Mouse (Mus musculus) right cerebral cortex, adult 18-20 months (tissue): ENCODE data around the gene B4gat1.

ENCODE experiments used
- DNase-seq: peaks from one replicate; pipeline ENCODE4 v3.0.0; 2022; ENCODE audit warnings: mixed read lengths

Gene B4gat1

GRCm38 (mm10) chr19:5060365-5061330 is 22.0 kb downstream of the B4gat1 start:
- DNase-seq, result no peak

- DNase-seq, result no peak
Observed at GRCm38 (mm10) chr19:5062041-5062440, 23.4 kb downstream of the B4gat1 start.

GRCm38 (mm10) chr19:5062446-5062845 is 23.8 kb downstream of the B4gat1 start:
- DNase-seq, result no peak

GRCm38 (mm10) chr19:5065104-5065503 is 26.5 kb downstream of the B4gat1 start:
- no peak for DNase-seq

GRCm38 (mm10) chr19:5067040-5067799 is 28.6 kb downstream of the B4gat1 start:
- no peak for DNase-seq

DNA sequence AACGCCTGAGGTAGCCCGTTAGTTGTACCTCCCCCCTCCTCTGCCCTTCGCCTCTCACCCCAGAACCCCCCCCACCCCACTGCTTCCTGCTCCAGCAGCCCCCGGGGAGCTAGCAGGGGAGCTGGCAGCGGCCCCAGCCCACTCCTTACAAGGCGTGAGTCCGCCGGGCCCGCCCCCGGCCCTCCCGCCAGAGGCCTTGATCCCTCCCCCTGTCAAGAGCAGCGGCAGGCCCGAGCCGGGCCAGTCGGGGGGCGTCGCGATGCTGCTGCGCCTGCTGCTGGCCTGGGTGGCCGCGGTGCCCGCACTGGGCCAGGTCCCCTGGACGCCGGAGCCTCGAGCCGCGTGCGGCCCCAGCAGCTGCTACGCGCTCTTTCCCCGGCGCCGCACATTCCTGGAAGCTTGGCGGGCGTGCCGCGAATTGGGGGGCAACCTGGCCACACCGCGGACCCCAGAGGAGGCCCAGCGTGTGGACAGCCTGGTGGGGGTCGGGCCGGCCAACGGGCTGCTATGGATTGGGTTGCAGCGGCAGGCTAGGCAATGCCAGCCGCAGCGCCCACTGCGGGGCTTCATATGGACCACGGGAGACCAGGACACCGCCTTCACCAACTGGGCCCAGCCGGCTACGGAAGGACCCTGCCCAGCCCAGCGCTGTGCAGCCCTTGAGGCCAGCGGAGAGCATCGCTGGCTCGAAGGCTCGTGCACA is 29.4 kb downstream of the B4gat1 start, which contains the start of gene Cd248:
Gene Cd248 (plus strand): TSS at position 212 of the 703 bp plus-strand sequence.
- no peak for DNase-seq

DNA sequence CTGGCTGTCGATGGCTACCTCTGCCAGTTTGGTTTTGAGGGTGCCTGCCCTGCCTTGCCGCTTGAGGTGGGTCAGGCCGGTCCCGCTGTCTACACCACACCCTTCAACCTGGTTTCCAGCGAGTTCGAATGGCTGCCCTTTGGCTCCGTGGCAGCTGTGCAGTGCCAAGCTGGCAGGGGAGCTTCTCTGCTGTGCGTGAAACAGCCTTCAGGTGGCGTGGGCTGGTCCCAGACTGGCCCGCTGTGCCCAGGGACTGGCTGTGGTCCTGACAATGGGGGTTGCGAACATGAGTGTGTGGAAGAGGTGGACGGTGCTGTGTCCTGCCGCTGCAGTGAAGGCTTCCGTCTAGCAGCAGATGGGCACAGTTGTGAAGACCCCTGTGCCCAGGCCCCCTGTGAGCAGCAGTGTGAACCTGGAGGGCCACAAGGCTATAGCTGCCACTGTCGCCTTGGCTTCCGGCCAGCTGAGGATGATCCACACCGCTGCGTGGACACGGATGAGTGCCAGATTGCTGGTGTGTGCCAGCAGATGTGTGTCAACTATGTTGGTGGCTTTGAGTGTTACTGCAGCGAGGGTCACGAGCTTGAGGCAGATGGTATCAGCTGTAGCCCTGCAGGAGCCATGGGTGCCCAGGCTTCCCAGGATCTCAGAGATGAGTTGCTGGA is 30.1 kb downstream of the B4gat1 start:
- no peak for DNase-seq

DNA sequence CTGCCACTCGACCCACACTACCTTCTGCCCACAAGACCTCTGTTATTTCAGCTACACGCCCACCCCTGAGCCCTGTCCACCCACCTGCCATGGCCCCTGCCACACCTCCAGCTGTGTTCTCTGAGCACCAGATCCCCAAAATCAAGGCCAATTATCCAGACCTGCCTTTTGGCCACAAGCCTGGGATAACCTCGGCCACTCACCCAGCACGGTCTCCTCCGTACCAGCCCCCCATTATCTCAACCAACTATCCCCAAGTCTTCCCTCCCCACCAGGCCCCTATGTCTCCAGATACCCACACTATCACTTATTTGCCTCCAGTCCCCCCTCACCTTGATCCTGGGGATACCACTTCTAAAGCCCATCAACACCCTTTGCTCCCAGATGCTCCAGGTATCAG is 30.9 kb downstream of the B4gat1 start:
- DNase-seq, result no peak

GRCm38 (mm10) chr19:5069978-5070377 is 31.4 kb downstream of the B4gat1 start:
- no peak for DNase-seq

DNA sequence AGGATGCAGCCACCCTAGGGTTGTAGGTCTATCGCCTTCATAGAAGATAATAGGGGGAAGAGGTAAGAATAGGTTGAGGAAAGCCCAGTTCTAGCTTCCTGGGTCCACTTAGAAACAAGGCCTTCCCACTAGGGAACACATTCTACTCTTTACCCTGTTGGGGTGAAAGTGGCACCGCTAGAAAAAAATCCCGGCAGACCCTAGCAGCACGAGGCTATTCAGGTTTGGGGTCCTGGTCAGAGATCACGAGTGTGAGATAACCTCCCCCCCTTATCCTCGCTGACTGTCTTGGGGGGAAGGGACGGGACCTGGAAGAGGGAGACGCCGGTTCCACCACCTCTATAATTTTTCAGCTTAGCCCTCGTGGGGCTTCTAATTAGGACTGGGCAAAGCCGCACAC is 32.5 kb downstream of the B4gat1 start:
- DNase-seq, result no peak

- DNase-seq, result no peak
Observed at GRCm38 (mm10) chr19:5071545-5072369, 33.1 kb downstream of the B4gat1 start.

- DNase-seq, result no peak
Observed at GRCm38 (mm10) chr19:5072389-5073019, 33.9 kb downstream of the B4gat1 start.

- DNase-seq, result no peak
Observed at GRCm38 (mm10) chr19:5073028-5073427, 34.4 kb downstream of the B4gat1 start.

DNA sequence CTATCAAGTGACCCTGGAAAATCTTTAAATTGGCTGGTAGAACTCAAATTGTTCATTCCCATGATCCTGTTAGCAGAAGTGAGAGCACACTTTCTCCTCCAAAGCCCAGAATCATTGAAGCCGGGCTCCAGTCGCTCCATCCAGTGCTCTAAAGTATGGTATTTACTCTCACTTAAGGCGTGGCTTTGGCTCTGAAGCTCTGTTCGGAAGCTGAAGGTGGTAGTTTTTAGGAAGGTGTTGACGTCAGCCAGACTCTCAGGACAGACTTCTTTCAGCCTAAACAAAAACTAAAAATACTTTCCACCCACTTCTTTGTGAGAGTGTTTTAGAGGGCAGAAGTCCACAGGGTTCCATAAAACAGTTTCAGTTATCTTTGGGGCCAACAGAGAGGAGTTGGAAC is 34.9 kb downstream of the B4gat1 start:
- DNase-seq, result no peak

DNA sequence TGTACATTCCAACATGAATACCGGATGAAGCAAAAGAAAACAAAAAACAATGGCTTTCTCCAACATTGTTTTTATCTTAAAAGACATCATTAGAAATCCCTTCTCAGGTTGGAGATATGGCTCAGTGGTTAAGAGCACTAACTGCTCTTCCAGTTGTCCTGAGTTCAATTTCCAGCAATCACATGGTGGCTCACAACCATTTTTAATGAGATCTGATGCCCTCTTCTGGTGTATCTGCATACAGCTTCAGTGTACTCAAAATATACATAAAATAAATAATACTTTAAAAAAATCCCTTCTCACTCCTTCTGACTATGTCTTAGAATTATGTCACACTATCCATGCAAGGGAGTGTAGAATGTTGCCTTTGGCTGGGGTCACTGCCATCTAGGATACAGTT is 40.7 kb downstream of the B4gat1 start:
- DNase-seq, result no peak

DNA sequence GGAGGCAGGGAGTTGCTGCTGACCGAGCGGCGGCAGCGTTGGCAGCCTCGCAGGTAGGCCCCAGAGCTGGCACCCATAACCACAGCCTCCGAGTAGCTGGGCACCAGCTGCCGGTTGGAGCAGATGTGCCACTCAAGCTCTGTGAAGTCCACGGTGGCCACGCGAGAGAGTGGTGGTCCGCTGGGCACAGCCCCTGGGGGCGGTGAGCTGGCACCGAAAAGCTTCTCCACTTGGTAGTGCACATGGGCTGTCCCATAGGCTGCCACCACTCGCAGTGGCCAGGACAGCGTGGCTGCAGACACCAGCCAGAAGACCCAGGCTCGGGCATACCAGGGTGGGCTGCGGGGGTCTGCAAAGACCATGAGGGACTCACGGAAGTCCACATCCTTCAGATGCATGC is 43.4 kb downstream of the B4gat1 start:
- no peak for DNase-seq

DNA sequence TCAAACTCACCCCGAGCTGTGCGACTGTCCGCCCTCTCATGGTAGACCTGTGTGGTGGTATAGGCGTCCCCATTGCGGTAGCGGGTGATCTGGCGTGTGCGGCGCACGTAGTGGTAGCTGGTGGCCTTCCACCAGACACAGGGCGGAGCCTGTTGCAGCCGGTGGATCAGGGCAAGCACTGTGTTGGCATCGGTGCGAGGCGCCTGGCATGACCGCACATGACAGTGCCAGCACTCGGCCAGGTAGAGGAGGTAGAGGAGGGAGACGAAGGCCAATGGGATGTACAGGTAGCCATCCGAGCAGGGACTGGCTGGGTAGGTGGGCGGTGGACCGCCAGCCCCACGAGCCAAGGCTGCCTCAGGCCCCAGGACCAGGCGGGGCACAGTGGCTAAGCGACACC is 44.0 kb downstream of the B4gat1 start:
- no peak for DNase-seq

GRCm38 (mm10) chr19:5083961-5084833 is 45.6 kb downstream of the B4gat1 start:
- DNase-seq, result no peak

GRCm38 (mm10) chr19:5084834-5085144 is 46.2 kb downstream of the B4gat1 start:
- no peak for DNase-seq

GRCm38 (mm10) chr19:5085145-5085863 is 46.7 kb downstream of the B4gat1 start, which contains the start of gene Tmem151a:
TSS of gene Tmem151a (minus strand) at chr19:5085531.
- DNase-seq, result peak; percentile 80
